Mouse (Mus musculus) right cerebral cortex, postnatal 36 days (tissue): ENCODE results near the gene Hnrnpab.

ENCODE experiments used
- DNase-seq, 2 experiments: peaks; one replicate each; pipeline ENCODE4 v3.0.0; 2022; ENCODE audit warnings: low spot score in 2 of 2, mixed read lengths in 1 of 2

The Hnrnpab gene

GRCm38 (mm10) chr11:51565951-51566350 is 40.7 kb downstream of the Hnrnpab start:
- no peak for DNase-seq

GRCm38 (mm10) chr11:51565062-51565461 is 41.6 kb downstream of the Hnrnpab start:
- no peak for DNase-seq

GRCm38 (mm10) chr11:51563276-51563675 is 43.4 kb downstream of the Hnrnpab start:
- no peak for DNase-seq

- no peak for DNase-seq
Observed at GRCm38 (mm10) chr11:51555066-51555465, 51.6 kb downstream of the Hnrnpab start.

GRCm38 (mm10) chr11:51554590-51554989 is 52.1 kb downstream of the Hnrnpab start:
- no peak for DNase-seq

- DNase-seq, result no peak
Observed at GRCm38 (mm10) chr11:51552091-51552490, 54.6 kb downstream of the Hnrnpab start.

GRCm38 (mm10) chr11:51551253-51551652 is 55.4 kb downstream of the Hnrnpab start:
- no peak for DNase-seq
